Mouse (Mus musculus) lung, adult 2 months (tissue): ENCODE results near the gene Stk26.

Experiments used
- CTCF ChIP-seq: fragments of 200-500 bp; IDR thresholded peaks from 2 replicates; pipeline ENCODE4 v1.5.1; 2011; ENCODE audit warnings: mild to moderate bottlenecking, low read length, control low read depth; ENCODE audit not compliant: insufficient read depth
- POLR2A ChIP-seq: fragments of 200-500 bp; IDR thresholded peaks from 2 replicates; pipeline ENCODE4 v1.6.1; 2011; ENCODE audit warnings: low read depth, mild to moderate bottlenecking, control low read depth, low read length, borderline replicate concordance; ENCODE audit errors: extremely low read depth

DNA sequence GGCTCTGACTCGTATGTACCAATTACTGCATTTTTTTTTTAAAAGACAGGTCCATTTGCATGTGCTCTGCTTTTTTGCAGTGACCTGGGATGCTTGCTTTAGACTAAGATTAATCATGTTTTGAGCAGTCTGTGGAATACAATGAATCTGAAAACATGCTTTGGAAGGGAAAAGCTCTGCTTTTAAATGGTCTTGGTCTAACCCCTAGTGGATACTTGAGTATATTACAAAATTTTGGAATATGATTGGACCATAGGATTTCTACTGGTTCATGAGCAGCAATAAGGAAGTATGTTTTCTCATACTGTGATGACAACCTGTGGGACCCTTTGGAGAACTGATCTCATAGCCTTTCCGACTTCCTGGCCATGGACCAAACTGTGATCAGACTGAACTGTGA, 47.2 kb downstream of the Stk26 start:
- TF ChIP-seq CTCF (no peak), POLR2A (no peak)
